Mouse (Mus musculus): Measurements from ENCODE around the gene Adgrf1.

Adgrf1 gene

GRCm38 (mm10) chr17:43270161-43270560 lies at the start of gene Adgrf1:
Gene Adgrf1 (plus strand): TSS chr17:43270329.
- no peak for DNase-seq

GRCm38 (mm10) chr17:43226101-43226500 lies 44.0 kb upstream of the Adgrf1 start:
- no peak for DNase-seq

- DNase-seq = peak in 1 of 2 experiments; percentile 40
These were observed 40.3 kb upstream of the Adgrf1 start for GRCm38 (mm10) chr17:43229621-43230513.

- peak in 1 of 2 experiments; percentile 28 for DNase-seq
These were observed 39.3 kb upstream of the Adgrf1 start for GRCm38 (mm10) chr17:43230821-43231220.

DNA sequence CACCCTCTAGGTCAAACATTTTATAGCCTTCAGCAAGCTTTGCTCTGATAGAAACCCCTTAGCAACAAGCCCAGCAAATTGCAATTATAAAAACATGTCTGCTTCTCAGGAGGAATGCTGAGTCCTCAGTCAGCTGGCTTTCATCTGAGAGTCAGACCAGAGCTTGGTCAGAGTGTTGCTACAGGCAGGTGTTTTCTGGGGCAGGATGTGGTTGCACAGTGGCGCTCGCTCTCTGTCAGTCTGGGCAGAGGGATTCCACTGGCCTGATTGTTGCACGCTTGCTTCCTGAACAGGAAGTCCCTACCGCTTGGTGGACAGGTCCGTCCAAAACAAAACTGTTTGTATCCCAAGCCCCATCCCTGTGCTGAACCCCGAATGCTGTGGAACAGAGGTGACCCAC lies 37.4 kb upstream of the Adgrf1 start:
- DNase-seq = peak; percentile 56 to 69

DNA sequence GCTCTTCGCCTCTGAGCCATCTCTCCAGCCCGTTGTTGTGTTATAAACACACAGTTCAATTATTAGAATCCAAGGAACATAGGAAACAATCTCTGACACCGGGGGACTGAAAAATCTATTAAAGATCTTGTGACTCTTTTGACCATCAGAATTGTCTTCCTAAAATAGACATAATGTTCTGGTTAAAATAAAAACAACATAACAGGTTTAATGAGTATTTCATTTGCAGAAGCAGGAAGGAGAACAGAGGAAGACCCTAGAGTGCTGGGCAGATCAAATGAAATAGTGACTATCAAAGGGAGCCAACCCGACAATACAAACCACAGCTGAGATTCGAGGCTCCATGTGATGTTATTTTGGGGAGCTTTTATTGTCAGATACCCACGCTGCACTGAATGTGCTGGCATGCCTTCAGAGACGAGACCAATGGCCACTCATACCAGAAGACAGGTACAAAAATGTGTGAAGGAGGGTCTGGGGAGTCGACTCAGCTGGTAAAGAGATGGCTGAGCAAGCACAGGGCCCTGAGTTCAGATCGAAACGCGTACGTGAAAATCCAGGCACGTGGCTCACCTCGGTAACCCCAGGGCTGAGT lies 33.4 kb upstream of the Adgrf1 start:
- no peak for DNase-seq

DNA sequence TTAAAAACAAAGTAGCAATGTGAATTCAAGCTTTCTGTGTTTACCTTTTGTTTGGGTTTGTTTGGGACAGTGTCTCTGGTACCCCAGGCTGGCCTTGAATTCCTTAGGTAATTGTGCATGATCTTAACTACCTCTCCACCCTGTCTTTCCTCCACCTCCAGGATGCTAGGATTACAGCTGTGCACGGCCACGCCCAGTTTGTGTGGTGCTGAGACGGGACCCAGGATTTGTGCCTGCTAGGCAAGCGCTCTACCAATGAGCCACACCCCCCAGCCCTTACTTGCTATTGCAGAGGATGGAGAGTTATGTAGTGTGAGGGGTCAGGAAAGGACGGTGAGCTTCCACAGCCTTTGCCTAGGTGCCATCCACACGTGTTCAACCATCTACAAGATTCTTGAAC lies 31.1 kb upstream of the Adgrf1 start:
- no peak for DNase-seq

GRCm38 (mm10) chr17:43241134-43241533 lies 29.0 kb upstream of the Adgrf1 start:
- no peak for DNase-seq

DNA sequence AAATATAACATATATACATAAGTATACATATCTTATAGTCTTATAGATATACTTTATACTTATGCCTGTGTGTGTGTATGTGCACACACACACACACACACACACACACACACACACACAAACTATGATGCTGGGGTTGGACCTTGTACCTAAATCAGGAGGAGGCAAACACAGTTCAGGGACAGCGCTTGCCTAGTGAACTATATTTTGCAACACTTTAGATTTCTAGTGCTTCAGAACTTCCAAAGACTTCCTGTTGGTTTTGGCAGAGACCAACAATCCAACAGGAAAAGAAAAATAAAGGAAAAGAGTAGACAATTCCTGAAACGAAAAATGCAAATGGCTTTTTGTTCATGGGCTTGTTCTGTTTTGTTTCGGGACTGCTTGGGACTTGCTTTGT lies 27.5 kb upstream of the Adgrf1 start:
- no peak for DNase-seq

DNA sequence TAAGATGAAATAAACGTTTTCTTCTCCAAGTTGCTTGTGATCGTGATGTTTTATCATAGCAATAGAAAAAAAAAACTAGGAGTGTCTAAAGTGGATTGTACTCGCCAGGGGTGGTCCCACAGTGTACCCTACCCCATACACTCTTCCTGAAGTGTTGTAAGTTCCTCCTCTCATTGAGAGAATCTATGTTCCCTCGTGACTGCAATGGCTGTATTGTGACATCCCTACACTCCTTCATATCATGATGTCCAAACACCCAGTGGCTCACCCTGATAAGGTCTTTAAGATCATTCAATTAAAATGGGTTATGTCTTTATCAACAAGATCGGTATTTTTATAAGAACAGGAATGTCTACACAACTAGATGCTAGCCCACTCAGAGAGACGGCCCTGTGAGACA lies 24.8 kb upstream of the Adgrf1 start:
- no peak for DNase-seq

DNA sequence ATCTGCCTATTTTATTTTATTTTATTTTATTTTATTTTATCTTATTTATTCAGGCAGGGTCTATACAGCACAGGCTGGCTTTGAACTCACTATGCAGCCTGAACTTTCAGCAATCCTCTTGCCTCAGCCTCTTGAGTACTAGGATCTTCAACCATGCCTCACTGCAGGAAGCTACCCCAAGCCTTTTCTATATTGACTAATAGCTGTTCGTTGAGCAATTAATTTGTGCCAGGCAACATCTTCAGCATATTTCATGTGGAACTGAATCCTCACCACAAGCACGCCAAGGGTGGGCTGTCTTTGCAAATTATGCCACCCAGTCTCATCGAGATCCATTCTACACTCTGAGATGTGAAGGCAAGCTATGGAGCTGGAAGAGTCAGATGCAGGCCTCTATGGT lies 22.9 kb upstream of the Adgrf1 start:
- DNase-seq = no peak

- DNase-seq = no peak
These were observed 20.5 kb upstream of the Adgrf1 start for GRCm38 (mm10) chr17:43249645-43250044.

GRCm38 (mm10) chr17:43251249-43252125 lies 18.6 kb upstream of the Adgrf1 start:
- DNase-seq = no peak

DNA sequence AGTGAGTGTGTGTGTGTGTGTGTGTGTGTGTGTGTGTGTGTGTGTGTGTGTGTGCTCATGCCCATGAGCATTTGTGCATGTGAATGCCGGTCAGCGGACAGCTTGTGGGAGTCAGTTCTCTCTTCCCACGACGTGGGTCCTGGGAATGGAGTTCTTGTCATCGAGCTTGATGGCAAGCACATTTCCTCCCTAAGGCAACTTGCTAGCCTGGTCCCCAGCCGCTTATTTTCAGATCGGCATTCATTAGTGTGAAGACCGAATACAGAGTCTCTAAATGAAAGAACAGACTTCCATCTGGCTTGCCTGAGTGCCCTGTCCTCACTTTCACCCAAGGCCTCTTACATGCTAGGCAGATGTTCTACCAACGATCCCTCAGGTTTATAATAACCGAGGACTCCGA lies 17.3 kb upstream of the Adgrf1 start:
- DNase-seq = no peak

- DNase-seq = no peak
These were observed 15.9 kb upstream of the Adgrf1 start for GRCm38 (mm10) chr17:43254261-43254660.

DNA sequence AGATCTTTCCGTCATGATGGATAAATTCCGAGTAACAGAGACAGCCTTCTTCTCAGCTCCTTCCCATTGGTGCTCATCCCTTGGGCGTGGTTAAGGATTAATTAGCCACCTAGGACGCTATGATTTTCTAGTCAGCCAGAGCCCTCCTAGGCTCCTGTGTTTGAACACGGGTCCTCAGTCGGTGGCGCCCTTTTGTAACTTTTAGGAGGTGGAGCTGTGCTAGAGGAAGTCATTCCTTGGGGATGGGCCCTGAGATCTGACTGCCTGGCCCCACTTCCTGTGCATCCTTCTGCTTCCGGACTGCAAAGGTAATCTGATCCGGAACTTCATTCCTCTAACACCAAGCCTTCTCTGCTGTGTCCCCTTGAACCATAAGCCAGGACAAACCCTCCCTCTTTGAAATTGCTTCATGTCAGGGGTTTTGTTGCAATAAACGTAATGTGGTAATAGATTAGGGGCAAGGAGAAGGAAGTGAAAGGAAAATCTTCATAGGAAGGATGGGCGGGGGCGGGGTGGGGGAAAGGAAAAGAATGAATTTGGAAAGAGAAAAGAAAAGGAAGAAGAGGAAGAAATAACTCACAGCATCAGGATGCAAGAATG lies 13.5 kb upstream of the Adgrf1 start:
- DNase-seq = no peak

GRCm38 (mm10) chr17:43257699-43258098 lies 12.4 kb upstream of the Adgrf1 start:
- no peak for DNase-seq

GRCm38 (mm10) chr17:43261937-43262336 lies 8.2 kb upstream of the Adgrf1 start:
- no peak for DNase-seq

- DNase-seq = no peak
These were observed 5.4 kb upstream of the Adgrf1 start for GRCm38 (mm10) chr17:43264739-43265138.

- DNase-seq = peak; percentile 33 to 40
These were observed 4.8 kb upstream of the Adgrf1 start for GRCm38 (mm10) chr17:43265178-43265837.

DNA sequence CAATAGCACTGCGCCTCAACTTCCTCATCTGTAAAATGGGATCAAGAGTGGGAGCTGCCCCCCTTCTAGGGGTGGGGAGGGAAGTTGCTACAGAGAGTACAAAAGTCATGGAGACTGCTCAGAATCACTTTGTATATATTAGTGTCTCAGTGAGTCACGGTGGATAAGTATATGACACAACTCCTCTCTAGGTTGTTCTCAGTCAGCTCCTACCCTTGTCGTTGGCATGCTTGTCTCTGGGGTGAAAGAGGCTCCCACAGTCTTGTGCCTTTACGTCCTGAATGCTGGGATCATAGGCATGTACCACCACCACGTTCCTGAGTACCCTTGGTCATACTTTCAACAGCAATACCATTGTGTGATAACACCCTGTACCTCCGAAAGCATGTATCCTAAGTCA lies 4.2 kb upstream of the Adgrf1 start:
- no peak for DNase-seq

- no peak for DNase-seq
These were observed 3.5 kb upstream of the Adgrf1 start for GRCm38 (mm10) chr17:43266636-43267035.
